Mouse (Mus musculus) kidney, embryonic 14.5 days (tissue): Measurements from ENCODE around the gene Fcgr1. TPM values are rescaled to one million over a fixed set of nuclear protein-coding genes. Genes with fewer than 3 reads are reported as not detected.

Source experiments
- microRNA-seq: library from miRNA; unstranded; fragments of <30 nt; microRNA quantifications from one replicate; pipeline ENCODE4, GENCODE M21; 2016
- polyA plus RNA-seq: library from polyadenylated mRNA; unstranded; fragments of >200 nt; fragmentation: Nextera tagmentation; extraction: Ambion mirVana; gene quantifications from 2 replicates; pipeline ENCODE4 v1.2.1, GENCODE M21; 2014

Fcgr1 gene
- polyA plus RNA-seq, 1 experiment from 2014 or later, result 1.8 TPM

Small RNAs within 50 kb of the gene (microRNA-seq; reads per million reads assigned to microRNA genes)
- gene Gm47311 (not detected), gene Gm47313 (not detected)

Other genes with a start within 250 kb of the Fcgr1 start
- gene Vps45, start 235.5 kb downstream of the Fcgr1 start, polyA plus RNA-seq, result 24.3 and 33.0 TPM in 2 replicates
- 9.4 and 18.1 TPM in 2 replicates for gene Otud7b, start 189.4 kb downstream of the Fcgr1 start, polyA plus RNA-seq
- 14.0 and 22.6 TPM in 2 replicates for gene Mtmr11, start 132.0 kb downstream of the Fcgr1 start, polyA plus RNA-seq
- 220 and 235 TPM in 2 replicates for gene Sf3b4, start 121.6 kb downstream of the Fcgr1 start, polyA plus RNA-seq
- 2.2 and 3.3 TPM in 2 replicates for gene Sv2a, start 112.8 kb downstream of the Fcgr1 start, polyA plus RNA-seq
- gene Bola1, start 74.3 kb downstream of the Fcgr1 start, polyA plus RNA-seq, result 65.0 and 70.9 TPM in 2 replicates
- gene Hist2h2ab, start 74.1 kb downstream of the Fcgr1 start, polyA plus RNA-seq, result 2.2 and 2.4 TPM in 2 replicates
- gene Hist2h2ac, start 73.1 kb downstream of the Fcgr1 start, polyA plus RNA-seq, result 11.3 and 17.1 TPM in 2 replicates
- 9.2 and 13.1 TPM in 2 replicates for gene Hist2h2be, start 72.8 kb downstream of the Fcgr1 start, polyA plus RNA-seq
- gene Hist2h3c2, start 54.8 kb downstream of the Fcgr1 start, polyA plus RNA-seq, result 5.4 and 6.9 TPM in 2 replicates
- 33.3 and 69.4 TPM in 2 replicates for gene Hist2h2aa2, start 53.7 kb downstream of the Fcgr1 start, polyA plus RNA-seq
- gene Hist2h2aa1, start 48.5 kb downstream of the Fcgr1 start, polyA plus RNA-seq, result 18.3 and 20.3 TPM in 2 replicates
- gene Hist2h3c1, start 47.3 kb downstream of the Fcgr1 start, polyA plus RNA-seq, result 0.91 and 2.4 TPM in 2 replicates
- gene Hist2h4, start 30.7 kb downstream of the Fcgr1 start, polyA plus RNA-seq, result 8.9 and 10.8 TPM in 2 replicates
- gene Hist2h3b, start 25.3 kb downstream of the Fcgr1 start, polyA plus RNA-seq, result 72.6 and 85.9 TPM in 2 replicates
- 21.8 and 45.2 TPM in 2 replicates for gene Hist2h2bb, start 24.2 kb downstream of the Fcgr1 start, polyA plus RNA-seq
- 0.20 TPM in 1 of 2 replicates, not detected in the other for gene BC107364, start 158.3 kb upstream of the Fcgr1 start, polyA plus RNA-seq
- 0.20 and 0.30 TPM in 2 replicates for gene Hfe2, start 231.2 kb upstream of the Fcgr1 start, polyA plus RNA-seq